Mouse (Mus musculus) CH12.LX (cell line): ENCODE measurements around the gene C1qtnf2. TPM values are rescaled to one million over a fixed set of nuclear protein-coding genes. Genes with fewer than 3 reads are reported as not detected.

Experiments
- DNase-seq: peaks from one replicate; pipeline ENCODE4 v3.0.0-alpha.2; 2013; ENCODE audit errors: extremely low read depth
- H3K27ac ChIP-seq: 2 replicates; pipeline ENCODE4 v1.5.1; 2012; ENCODE audit warnings: low read depth, mild to moderate bottlenecking, control low read depth, moderate library complexity; ENCODE audit not compliant: insufficient read depth
- H3K27me3 ChIP-seq: replicated peaks from 2 replicates; pipeline ENCODE3; 2012; ENCODE audit warnings: inconsistent platforms
- H3K36me3 ChIP-seq, 2 experiments: replicated peaks in 1 of 2; 2 replicates each; pipeline versions ENCODE3 to v1.6.1; 2012; ENCODE audit warnings: inconsistent platforms in 1 of 2, low read length in 1 of 2, mild to moderate bottlenecking in 1 of 2, mixed read lengths in 1 of 2, moderate library complexity in 1 of 2; ENCODE audit not compliant: control insufficient read depth in 1 of 2, insufficient read depth in 1 of 2
- H3K4me1 ChIP-seq, 2 experiments: 2 replicates each; pipeline ENCODE4 v1.6.1; 2012; ENCODE audit warnings: inconsistent platforms in 1 of 2, moderate library complexity in 1 of 2; ENCODE audit not compliant: insufficient read depth in 2 of 2, control insufficient read depth in 1 of 2
- H3K4me2 ChIP-seq: 2 replicates; pipeline ENCODE4 v1.6.1; 2012; ENCODE audit warnings: low read depth, mild to moderate bottlenecking, control low read depth; ENCODE audit not compliant: poor library complexity, insufficient read depth, severe bottlenecking
- H3K4me3 ChIP-seq, 3 experiments: fragments of 150-350 bp in 1 of 3; sonication (generic) in 1 of 3; replicated peaks in 1 of 3; 2 replicates each; pipeline versions ENCODE3 to v1.5.1; 2011 to 2012; ENCODE audit warnings: low read depth in 2 of 3, low read length in 2 of 3, mild to moderate bottlenecking in 2 of 3, moderate library complexity in 2 of 3, control low read depth in 1 of 3, improper control_type of control experiment in 1 of 3, inconsistent platforms in 1 of 3, mixed read lengths in 1 of 3; ENCODE audit not compliant: poor library complexity in 1 of 3
- H3K79me2 ChIP-seq: replicated peaks from 2 replicates; pipeline ENCODE4 v1.6.1; 2012; ENCODE audit warnings: mild to moderate bottlenecking, moderate library complexity; ENCODE audit not compliant: control insufficient read depth, poor library complexity, insufficient read depth, severe bottlenecking; ENCODE audit errors: extremely low read depth
- H3K9ac ChIP-seq: 2 replicates; pipeline ENCODE4 v1.6.1; 2012; ENCODE audit warnings: low read depth, mild to moderate bottlenecking, control low read depth, moderate library complexity; ENCODE audit not compliant: insufficient read depth
- H3K9me3 ChIP-seq: replicated peaks from 2 replicates; pipeline ENCODE3; 2012; ENCODE audit warnings: low read length, inconsistent platforms, mixed read lengths
- BHLHE40 ChIP-seq: IDR thresholded peaks from 2 replicates; pipeline ENCODE4 v1.6.1; 2011; ENCODE audit warnings: mild to moderate bottlenecking, low read depth, low read length, improper control_type of control experiment
- CHD1 ChIP-seq: IDR thresholded peaks from 2 replicates; pipeline ENCODE4 v1.6.1; 2012; ENCODE audit warnings: low read depth, low read length, improper control_type of control experiment, inconsistent platforms
- CHD2 ChIP-seq: IDR thresholded peaks from 2 replicates; pipeline ENCODE4 v1.6.1; 2011; ENCODE audit warnings: low read length, improper control_type of control experiment
- CTCF ChIP-seq, 2 experiments: IDR thresholded peaks in 1 of 2; conservative IDR thresholded peaks in 1 of 2; 2 replicates each; pipeline ENCODE4 v1.5.1; 2011 to 2012; ENCODE audit warnings: low read depth in 2 of 2, low read length in 2 of 2, improper control_type of control experiment in 1 of 2, inconsistent platforms in 1 of 2, mild to moderate bottlenecking in 1 of 2, moderate library complexity in 1 of 2
- E2F4 ChIP-seq: IDR thresholded peaks from 2 replicates; pipeline ENCODE4 v1.6.1; 2011; ENCODE audit warnings: low read depth, low read length, improper control_type of control experiment; ENCODE audit not compliant: insufficient replicate concordance
- EP300 ChIP-seq: IDR thresholded peaks from 2 replicates; pipeline ENCODE4 v1.6.1; 2011; ENCODE audit warnings: low read length, improper control_type of control experiment
- ETS1 ChIP-seq: conservative IDR thresholded peaks from 2 replicates; pipeline ENCODE4 v1.6.1; 2012; ENCODE audit warnings: low read depth, mild to moderate bottlenecking, inconsistent platforms, low read length, improper control_type of control experiment, moderate library complexity
- HCFC1 ChIP-seq: IDR thresholded peaks from 2 replicates; pipeline ENCODE4 v1.6.1; 2012; ENCODE audit warnings: low read depth, mild to moderate bottlenecking, inconsistent platforms, low read length, improper control_type of control experiment
- IRF4 ChIP-seq: IDR thresholded peaks from 2 replicates; pipeline ENCODE4 v1.6.1; 2014; ENCODE audit warnings: low read depth, mild to moderate bottlenecking, inconsistent platforms, low read length, improper control_type of control experiment
- JUND ChIP-seq: conservative IDR thresholded peaks from 2 replicates; pipeline ENCODE4 v1.6.1; 2011; ENCODE audit warnings: low read depth, low read length, improper control_type of control experiment
- MAX ChIP-seq: IDR thresholded peaks from 2 replicates; pipeline ENCODE4 v1.6.1; 2011; ENCODE audit warnings: low read length, improper control_type of control experiment
- MAZ ChIP-seq: IDR thresholded peaks from 2 replicates; pipeline ENCODE4 v1.6.1; 2012; ENCODE audit warnings: low read depth, mild to moderate bottlenecking, inconsistent platforms, low read length, improper control_type of control experiment, moderate library complexity
- MXI1 ChIP-seq: IDR thresholded peaks from 2 replicates; pipeline ENCODE4 v1.6.1; 2011; ENCODE audit warnings: mild to moderate bottlenecking, low read depth, low read length, improper control_type of control experiment
- NELFE ChIP-seq: IDR thresholded peaks from 2 replicates; pipeline ENCODE4 v1.6.1; 2011; ENCODE audit warnings: low read depth, low read length, improper control_type of control experiment
- NRF1 ChIP-seq: IDR thresholded peaks from 2 replicates; pipeline ENCODE4 v1.6.1; 2014; ENCODE audit warnings: low read depth, mild to moderate bottlenecking, inconsistent platforms, low read length, improper control_type of control experiment, moderate library complexity
- POLR2AphosphoS2 ChIP-seq: IDR thresholded peaks from 2 replicates; pipeline ENCODE4 v1.6.1; 2011; ENCODE audit warnings: low read depth, low read length, improper control_type of control experiment
- RCOR1 ChIP-seq: conservative IDR thresholded peaks from 2 replicates; pipeline ENCODE4 v1.6.1; 2012; ENCODE audit warnings: low read depth, mild to moderate bottlenecking, inconsistent platforms, low read length, improper control_type of control experiment
- SIN3A ChIP-seq: IDR thresholded peaks from 2 replicates; pipeline ENCODE4 v1.6.1; 2012; ENCODE audit warnings: low read length, improper control_type of control experiment, inconsistent platforms
- SMC3 ChIP-seq: IDR thresholded peaks from 2 replicates; pipeline ENCODE4 v1.6.1; 2011; ENCODE audit warnings: low read depth, low read length, improper control_type of control experiment
- TCF12 ChIP-seq: IDR thresholded peaks from 2 replicates; pipeline ENCODE4 v1.6.1; 2014; ENCODE audit warnings: low read depth, mild to moderate bottlenecking, inconsistent platforms, low read length, improper control_type of control experiment
- UBTF ChIP-seq: IDR thresholded peaks from 2 replicates; pipeline ENCODE4 v1.6.1; 2012; ENCODE audit warnings: low read depth, mild to moderate bottlenecking, inconsistent platforms, low read length, improper control_type of control experiment, moderate library complexity
- ZC3H11A ChIP-seq: IDR thresholded peaks from 2 replicates; pipeline ENCODE4 v1.6.1; 2012; ENCODE audit warnings: low read depth, mild to moderate bottlenecking, inconsistent platforms, low read length, improper control_type of control experiment
- ZKSCAN1 ChIP-seq: IDR thresholded peaks from 2 replicates; pipeline ENCODE4 v1.6.1; 2012; ENCODE audit warnings: low read depth, inconsistent platforms, low read length, improper control_type of control experiment, borderline replicate concordance
- ZMIZ1 ChIP-seq: IDR thresholded peaks from 2 replicates; pipeline ENCODE4 v1.6.1; 2012; ENCODE audit warnings: low read depth, mild to moderate bottlenecking, inconsistent platforms, low read length, improper control_type of control experiment
- dilution Hi-C: fragments of 300-500 bp; cut with MboI; formaldehyde crosslinking; loops from 2 replicates; pipeline ENCODE4 v1.14.3; 2020; ENCODE audit warnings: low sequenced_read_pairs; ENCODE audit not compliant: extremely low pct_unique_long_range_greater_than_20kb, extremely low pct_ligation_motif_present
- in situ Hi-C: fragments of 300-500 bp; cut with MboI; formaldehyde crosslinking; loops from 3 replicates; pipeline ENCODE4 v1.14.3; 2019; ENCODE audit warnings: low sequenced_read_pairs, low pct_ligation_motif_present, low pct_unique_long_range_greater_than_20kb, mixed read lengths
- polyA plus RNA-seq: library from polyadenylated mRNA; unstranded; fragments of >175 nt; gene quantifications from 2 replicates; pipeline ENCODE4 v1.2.1, GENCODE M21; 2012; ENCODE audit warnings: low read depth; ENCODE audit not compliant: insufficient read length
- total RNA-seq, 2 experiments: library from RNA; depleted of rRNA; stranded (reverse); fragments of 300-350 nt in 1 of 2; fragments of >200 nt in 1 of 2; gene quantifications; 2 replicates each; pipeline ENCODE4 v1.2.3; 2012 to 2014

The C1qtnf2 gene
- total and polyA plus RNA-seq, 3 experiments: not detected

GRCm38 (mm10) chr11:43480561-43480960 lies 6.5 kb downstream of the C1qtnf2 start:
- TF ChIP-seq UBTF (no peak), TCF12 (no peak), HCFC1 (no peak)
- Histone ChIP-seq H3K9me3 (no peaks in the 10 kb centered on the region), H3K4me1 (peaks cover 5 to 6% of the 10 kb centered on the region in 2 experiments; a peak in 3 of 4 replicates), H3K4me3 (no peak overlapping the region), H3K4me2 (no peak overlapping the region), H3K27ac (no peak overlapping the region), H3K36me3 (no peaks in the 10 kb centered on the region), H3K79me2 (no peaks in the 10 kb centered on the region), H3K27me3 (peaks cover 21% of the 10 kb centered on the region), H3K9ac (no peak overlapping the region)
- DNase-seq: no peak
- dilution Hi-C loops: no loop called here
- in situ Hi-C loops: no loop called here

- Histone ChIP-seq H3K27ac (no peak overlapping the region), H3K9me3 (no peaks in the 10 kb centered on the region), H3K9ac (no peak overlapping the region)
- dilution Hi-C loops: no loop called here
- TF ChIP-seq SIN3A (no peak), SMC3 (no peak), MXI1 (no peak), MAZ (no peak), ZMIZ1 (no peak), BHLHE40 (no peak)
- TF ChIP-seq, all 38 proteins: peak for 0
- no peak for DNase-seq
- Histone ChIP-seq H3K79me2 (no peaks in the 10 kb centered on the region), H3K27me3 (peaks cover 32% of the 10 kb centered on the region), H3K4me1 (peaks cover 5 to 6% of the 10 kb centered on the region in 2 experiments; a peak in 3 of 4 replicates), H3K4me3 (no peak overlapping the region), H3K4me2 (no peak overlapping the region), H3K36me3 (no peaks in the 10 kb centered on the region)
- in situ Hi-C loops: no loop called here
These were observed 7.8 kb downstream of the C1qtnf2 start for GRCm38 (mm10) chr11:43481672-43482522.

- Histone ChIP-seq H3K9me3 (no peaks in the 10 kb centered on the region), H3K9ac (no peak overlapping the region), H3K79me2 (no peaks in the 10 kb centered on the region), H3K4me2 (no peak overlapping the region), H3K4me1 (peaks cover 5 to 6% of the 10 kb centered on the region in 2 experiments; a peak in 3 of 4 replicates), H3K27ac (no peak overlapping the region), H3K4me3 (no peak overlapping the region), H3K36me3 (no peaks in the 10 kb centered on the region), H3K27me3 (peaks cover 35% of the 10 kb centered on the region)
- DNase-seq: no peak
- in situ Hi-C loops (no loop called here), dilution Hi-C loops (no loop called here)
- no peak for TF ChIP-seq CTCF (conservative IDR thresholded peaks at IDR 0.05 in 1 of 2, IDR thresholded peaks at IDR 0.05 in 1 of 2; ENCODE audit: low read depth in 2 of 2, low read length in 2 of 2)
- TF ChIP-seq MAX: no peak
- TF ChIP-seq ZKSCAN1: no peak
- TF ChIP-seq JUND: no peak
- TF ChIP-seq POLR2AphosphoS2: no peak
- TF ChIP-seq NRF1: no peak
- no peak for TF ChIP-seq BHLHE40
- no peak for TF ChIP-seq EP300
- no peak for TF ChIP-seq CHD2
- TF ChIP-seq E2F4: no peak
- TF ChIP-seq IRF4: no peak
- TF ChIP-seq ZC3H11A: no peak
- no peak for TF ChIP-seq NELFE
- no peak for TF ChIP-seq ETS1
- TF ChIP-seq MXI1: no peak
- no peak for TF ChIP-seq CHD1
- TF ChIP-seq RCOR1: no peak
These were observed 9.2 kb downstream of the C1qtnf2 start for GRCm38 (mm10) chr11:43483122-43483792.
